Mouse (Mus musculus) CD4-positive, CD25-positive, alpha-beta regulatory T cell, adult 4 months (primary cell): ENCODE measurements around the gene Ktn1. TPM values are rescaled to one million over a fixed set of nuclear protein-coding genes. Genes with fewer than 3 reads are reported as not detected.

ENCODE experiments used
- ATAC-seq: one replicate; pipeline ENCODE4 v1.8.0; 2017
- polyA plus RNA-seq, 2 experiments: library from polyadenylated mRNA; unstranded; fragments of 100-300 nt; shearing (Covaris generic); gene quantifications; one replicate each; pipeline ENCODE4 v1.2.1; 2017

Ktn1 gene
- polyA plus RNA-seq, 2 experiments from 2014 or later = 60.6 to 67.2 TPM

- ATAC-seq = no peak
These were observed 17.0 kb downstream of the Ktn1 start for GRCm38 (mm10) chr14:47665061-47665778.

GRCm38 (mm10) chr14:47668096-47668495 is 19.8 kb downstream of the Ktn1 start:
- ATAC-seq = no peak

- ATAC-seq = no peak
These were observed 34.6 kb downstream of the Ktn1 start for GRCm38 (mm10) chr14:47682886-47683285.

GRCm38 (mm10) chr14:47684579-47684978 is 36.3 kb downstream of the Ktn1 start:
- ATAC-seq = no peak

DNA sequence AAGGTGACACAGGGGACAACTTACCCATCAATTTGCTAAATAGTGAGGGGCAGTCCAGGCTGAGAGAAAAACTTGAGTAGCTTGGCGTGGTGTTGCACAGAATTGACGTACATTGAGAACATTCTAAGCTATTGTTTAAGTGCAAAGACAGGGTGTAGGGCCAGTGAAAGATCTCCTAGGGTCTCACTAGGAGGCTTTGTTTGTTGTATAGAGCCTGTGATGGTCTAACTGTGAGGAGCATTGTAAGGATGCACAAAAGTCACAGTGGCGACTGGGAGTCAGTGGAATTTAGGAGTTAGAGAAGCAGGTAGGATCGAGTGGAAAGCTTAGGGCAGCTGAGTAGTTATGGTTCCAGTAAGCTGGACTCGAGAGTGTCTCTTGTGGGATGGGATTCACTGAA is 50.9 kb downstream of the Ktn1 start:
- no peak for ATAC-seq

DNA sequence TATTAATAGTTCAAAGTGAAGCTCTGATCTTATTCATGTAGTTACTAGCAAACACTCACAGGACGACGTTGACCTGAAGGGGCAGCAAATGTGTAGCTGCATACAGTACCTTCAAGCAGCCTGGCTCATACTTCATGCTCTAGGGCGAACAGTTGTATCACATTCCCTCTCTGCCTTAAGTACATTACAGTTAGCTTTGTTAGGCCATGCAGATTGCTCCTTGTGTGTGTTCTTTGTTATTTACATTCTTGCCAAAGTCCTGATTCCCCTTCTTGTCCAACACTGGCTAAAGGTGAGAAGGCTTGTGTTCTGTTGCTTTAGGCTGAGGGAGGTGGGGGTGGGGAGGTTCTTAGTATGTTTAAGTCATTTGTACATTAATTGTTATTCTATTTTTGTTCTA is 61.3 kb downstream of the Ktn1 start:
- no peak for ATAC-seq

- no peak for ATAC-seq
These were observed 67.5 kb downstream of the Ktn1 start for GRCm38 (mm10) chr14:47715771-47716170.

DNA sequence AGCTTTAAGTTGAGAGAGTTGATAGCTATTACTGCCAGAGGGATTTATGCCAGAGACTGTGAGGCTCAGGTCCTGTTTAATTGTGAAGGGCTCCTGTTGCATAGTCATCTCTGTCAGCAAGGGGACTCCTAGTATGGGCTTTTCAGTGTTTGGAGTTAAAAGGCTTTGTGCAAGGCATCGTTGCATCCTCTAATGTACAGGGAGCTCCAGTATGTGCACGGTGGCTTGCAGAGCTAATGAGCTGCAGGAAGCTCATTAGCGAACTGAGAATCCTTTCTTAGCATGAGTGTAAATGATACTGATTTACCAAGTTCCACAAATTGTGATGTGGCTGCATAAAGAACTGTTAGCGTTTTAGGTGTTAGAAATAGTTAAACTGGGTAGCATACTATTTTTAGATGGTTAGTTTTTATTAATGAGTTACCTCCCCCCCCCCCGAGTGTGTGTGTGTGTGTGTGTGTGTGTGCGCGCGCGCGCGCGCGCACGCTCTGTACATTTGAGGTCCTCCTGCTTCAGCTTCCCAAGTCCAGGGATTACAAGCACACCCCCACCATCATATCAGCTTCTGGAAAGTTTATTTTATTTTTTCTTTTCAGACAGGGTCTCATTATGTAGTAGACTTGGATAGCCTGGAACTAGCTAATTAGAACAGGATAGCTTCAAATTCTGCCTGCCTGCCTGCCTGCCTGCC is 69.8 kb downstream of the Ktn1 start:
- ATAC-seq = no peak

GRCm38 (mm10) chr14:47720023-47720422 is 71.8 kb downstream of the Ktn1 start:
- ATAC-seq = no peak

- no peak for ATAC-seq
These were observed 74.8 kb downstream of the Ktn1 start for GRCm38 (mm10) chr14:47723035-47723434.

DNA sequence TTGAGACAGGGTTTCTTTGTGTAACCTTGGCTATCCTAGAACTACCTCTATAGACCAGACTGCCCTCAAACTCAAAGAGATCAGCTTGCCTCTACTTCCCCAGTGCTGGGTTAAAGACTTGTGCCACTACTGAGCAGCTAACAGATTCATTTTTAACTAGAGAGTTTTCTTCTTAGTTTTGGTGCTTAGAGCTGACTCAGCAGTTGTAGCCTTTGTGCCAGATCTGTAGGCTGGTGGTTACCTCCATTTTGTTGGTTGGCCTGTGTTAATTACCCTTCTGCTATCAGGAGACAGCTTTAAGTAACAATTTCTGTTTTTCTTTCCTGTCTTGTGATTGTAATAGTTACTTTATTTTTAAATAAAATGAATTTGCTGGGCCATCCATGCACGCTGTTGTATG is 80.3 kb downstream of the Ktn1 start:
- no peak for ATAC-seq

GRCm38 (mm10) chr14:47735354-47735753 is 87.1 kb downstream of the Ktn1 start:
- ATAC-seq = no peak

GRCm38 (mm10) chr14:47736471-47736870 is 88.2 kb downstream of the Ktn1 start:
- ATAC-seq = no peak

DNA sequence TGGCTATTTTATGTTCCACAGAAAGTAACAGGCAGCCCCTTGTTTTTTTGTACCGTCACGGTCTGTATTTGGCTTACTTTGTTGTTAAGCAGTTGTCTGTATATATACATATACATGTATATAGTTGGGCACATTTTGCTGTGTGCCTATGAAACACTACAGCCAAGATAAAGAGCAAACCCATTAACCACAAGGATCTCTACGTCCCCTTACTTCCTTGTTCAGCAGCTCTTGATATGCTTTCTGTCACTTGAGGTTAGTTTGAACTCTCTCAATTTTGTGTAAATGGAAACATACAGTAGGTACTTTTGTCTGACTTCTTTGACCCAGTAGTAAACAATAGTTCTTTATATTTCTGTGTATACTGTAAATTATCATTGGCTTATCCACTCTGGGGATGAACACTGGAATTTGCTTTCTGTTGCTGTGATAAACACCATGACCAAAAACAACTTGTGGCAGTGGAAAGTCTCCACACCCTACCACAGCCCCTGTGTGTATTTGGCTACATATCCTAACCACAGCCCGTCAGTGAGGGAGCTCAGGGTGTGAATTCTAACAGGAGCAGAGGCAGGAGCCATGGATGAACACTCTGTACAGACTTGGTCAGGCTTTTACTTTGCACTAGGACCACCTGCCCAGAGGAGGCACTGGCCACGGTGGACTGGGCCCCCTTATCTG is 92.2 kb downstream of the Ktn1 start:
- ATAC-seq = peak; percentile 41

- ATAC-seq = no peak
These were observed 92.8 kb downstream of the Ktn1 start for GRCm38 (mm10) chr14:47741046-47741445.

DNA sequence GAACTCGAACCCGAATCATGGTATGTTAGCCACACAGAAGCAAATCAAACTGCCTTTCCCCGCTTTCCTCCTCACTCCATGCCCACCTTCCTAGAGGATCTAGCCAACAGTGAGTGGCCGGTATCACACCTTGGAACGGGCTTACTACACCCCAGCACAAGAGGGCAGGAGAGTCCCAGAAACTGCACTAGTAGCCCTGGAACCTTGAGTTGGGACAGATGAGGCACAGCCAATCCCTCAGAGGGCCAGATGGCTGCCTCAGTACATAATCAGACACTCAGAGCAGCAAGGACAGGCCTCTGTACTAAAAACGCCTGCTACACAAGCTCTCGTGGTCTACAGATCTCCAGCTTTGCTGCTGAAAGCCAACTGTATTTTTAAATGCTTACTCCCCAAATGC is 94.4 kb downstream of the Ktn1 start:
- no peak for ATAC-seq

GRCm38 (mm10) chr14:47745086-47745485 is 96.8 kb downstream of the Ktn1 start:
- ATAC-seq = no peak

DNA sequence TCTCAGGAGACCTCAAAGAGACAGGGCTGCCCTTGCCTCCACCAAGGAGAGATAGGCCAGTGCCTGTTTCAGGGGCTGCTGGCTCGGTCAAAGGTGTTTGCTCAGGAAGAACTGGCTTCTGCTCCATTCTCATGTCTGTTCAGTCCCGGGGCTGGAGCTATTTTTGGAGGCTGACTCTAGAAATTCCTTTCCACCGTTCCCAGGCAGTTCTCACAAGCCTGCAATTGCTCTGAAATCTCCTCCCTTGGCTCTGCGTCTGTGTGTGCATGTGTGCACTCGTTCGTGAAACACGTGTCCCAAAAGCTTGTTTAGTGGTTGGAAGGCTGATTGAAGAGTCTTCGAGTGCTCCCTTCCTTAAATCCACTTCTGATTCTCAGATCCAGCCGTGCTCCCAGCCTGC is 99.3 kb downstream of the Ktn1 start:
- ATAC-seq = no peak

- no peak for ATAC-seq
These were observed 100.5 kb downstream of the Ktn1 start for GRCm38 (mm10) chr14:47748714-47749113.

GRCm38 (mm10) chr14:47751422-47752205 is 103.4 kb downstream of the Ktn1 start:
- no peak for ATAC-seq

DNA sequence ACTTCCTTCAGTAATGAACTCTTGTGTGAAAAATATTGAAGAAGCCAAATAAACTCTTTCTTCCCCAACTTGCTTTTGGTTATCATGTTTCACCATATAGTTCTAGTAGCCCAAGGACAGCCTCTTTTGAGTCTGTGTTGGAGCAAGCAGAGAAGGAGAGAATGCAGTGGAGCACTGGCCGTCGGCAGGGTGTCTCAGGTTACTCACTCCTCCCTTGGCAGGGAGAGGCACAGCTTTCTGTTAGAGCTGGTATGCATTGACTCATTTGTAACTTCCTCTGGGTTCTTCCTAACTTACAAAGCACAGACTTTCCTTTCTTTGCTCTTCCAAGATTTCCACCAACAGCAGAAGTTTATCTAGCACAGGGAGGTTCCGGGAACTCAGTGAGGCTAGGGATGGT is 105.3 kb downstream of the Ktn1 start:
- ATAC-seq = no peak

GRCm38 (mm10) chr14:47754253-47754897 is 106.1 kb downstream of the Ktn1 start:
- no peak for ATAC-seq
